Mouse (Mus musculus) testis, postnatal 10 days (tissue): ENCODE data around the gene 1700008O03Rik.
A peak's percentile ranks its signal among the peaks of the same experiment; 100 is the strongest.

Experiments
- DNase-seq: peaks from one replicate; pipeline ENCODE4 v3.0.0; 2021; ENCODE audit warnings: low spot score

Gene 1700008O03Rik

DNA sequence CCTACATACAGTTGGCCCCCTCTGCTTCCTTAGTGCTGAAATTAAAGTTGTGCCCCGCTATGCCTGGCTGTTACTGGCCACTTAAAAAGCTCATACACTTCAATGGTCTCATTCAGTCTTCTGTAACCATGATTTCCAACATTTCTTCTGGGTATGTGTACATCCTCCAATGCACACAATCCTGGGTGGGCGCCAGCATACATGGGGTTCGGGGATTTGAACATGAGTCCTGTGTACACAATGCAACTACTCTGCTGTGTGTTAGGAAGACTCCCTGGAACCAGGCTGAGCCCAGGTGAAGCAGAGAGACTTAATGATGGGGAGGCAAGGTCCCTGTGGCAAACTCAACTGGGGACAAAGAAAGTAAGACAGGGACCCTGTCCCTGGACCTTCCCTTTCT, 9.8 kb downstream of the 1700008O03Rik start:
- DNase-seq = no peak

DNA sequence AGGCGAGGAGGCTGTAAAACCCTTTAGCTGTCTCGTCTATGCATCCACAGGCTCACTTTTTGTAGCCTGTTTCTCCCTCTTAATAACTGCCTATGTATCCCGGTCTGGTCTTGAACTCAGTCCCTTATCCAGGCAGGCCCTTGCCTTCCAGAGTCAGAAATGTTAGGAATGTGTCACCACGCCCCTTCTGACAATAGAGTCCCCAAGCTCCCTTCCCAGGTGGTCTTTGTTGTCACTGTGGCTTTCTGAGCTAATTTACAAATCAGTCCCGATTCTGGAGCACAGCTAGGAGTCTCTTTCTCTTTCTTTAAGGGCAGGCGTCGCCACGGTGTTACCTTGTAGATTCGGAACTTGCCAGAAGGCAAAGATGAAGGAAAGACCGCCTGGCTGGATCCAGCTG, 10.4 kb downstream of the 1700008O03Rik start:
- no peak for DNase-seq

DNA sequence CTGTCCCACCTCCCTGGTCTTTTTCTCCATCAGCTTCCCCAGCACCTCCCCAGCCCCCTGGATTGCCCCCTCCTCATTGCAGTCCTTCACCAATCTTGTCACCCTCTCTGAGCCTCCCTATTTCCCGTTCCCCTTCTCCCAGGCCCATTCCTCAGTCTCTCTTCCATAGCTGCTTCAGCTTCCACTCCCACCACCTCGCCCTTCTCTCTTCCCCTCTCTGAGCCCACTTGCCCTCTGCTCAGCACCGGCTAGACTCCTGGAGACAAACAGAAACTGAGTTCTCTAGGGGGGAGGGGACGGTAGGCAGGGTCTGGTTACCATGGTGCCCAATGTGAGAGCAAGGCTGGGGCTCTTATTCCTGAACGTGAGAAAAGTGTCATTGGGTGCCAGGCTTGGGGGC, 10.9 kb downstream of the 1700008O03Rik start:
- DNase-seq = no peak

DNA sequence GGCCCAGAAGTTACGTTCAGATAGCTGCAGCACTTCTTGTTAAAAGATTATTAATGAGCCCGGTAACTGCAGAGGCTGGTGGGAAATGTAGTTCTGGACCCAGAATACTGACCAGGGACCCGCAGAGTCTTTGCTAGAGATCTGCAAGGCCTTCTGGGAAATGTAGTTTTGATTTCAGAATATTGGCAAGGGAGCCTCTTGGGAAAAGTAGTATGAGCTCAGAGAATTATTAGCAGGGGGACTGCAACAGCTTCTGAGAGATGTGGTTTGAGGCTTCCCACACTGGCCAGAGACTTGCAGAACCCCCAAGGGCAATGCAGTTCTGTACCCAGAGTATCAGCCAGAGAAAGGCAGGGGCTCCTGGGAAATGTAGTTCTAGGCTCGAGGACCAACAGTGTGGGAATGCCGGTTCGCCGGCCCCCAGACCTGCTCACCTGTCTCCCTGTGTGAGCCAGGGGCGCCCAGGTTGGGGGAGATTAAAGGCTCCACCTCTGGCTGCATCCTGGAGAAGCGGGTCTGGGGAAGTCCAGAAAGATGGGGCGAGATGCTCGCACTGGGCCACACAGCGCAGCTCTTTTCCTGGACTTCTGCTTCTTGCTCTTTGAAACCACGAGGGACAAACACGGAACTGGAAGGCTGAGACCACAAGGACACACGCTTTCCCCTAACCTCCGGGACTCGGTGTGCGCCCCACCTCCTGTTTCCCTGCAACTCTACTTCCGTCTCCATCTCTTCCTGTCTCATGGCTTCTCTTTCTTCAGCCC, 11.5 kb downstream of the 1700008O03Rik start:
- peak; percentile 70 for DNase-seq

DNA sequence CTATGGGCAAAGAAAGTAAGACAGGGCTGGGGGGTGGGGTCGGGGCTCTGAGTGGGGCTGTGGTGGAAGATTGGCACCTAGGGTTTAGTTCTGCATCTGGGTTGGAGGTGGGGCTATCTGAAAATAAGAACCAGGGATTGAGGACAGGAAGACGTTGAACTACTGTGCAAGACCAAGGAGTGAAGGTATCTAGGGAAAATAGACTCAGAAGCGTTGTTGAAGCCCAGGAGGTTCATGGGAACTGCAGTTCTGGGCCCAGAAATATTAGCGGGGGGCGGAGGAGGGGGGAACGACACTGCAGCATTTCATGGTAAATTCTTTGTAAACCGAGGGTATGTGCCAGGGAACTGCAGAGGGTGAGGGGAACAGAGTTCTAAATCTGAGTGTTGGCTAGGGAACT, 12.2 kb downstream of the 1700008O03Rik start:
- no peak for DNase-seq

DNA sequence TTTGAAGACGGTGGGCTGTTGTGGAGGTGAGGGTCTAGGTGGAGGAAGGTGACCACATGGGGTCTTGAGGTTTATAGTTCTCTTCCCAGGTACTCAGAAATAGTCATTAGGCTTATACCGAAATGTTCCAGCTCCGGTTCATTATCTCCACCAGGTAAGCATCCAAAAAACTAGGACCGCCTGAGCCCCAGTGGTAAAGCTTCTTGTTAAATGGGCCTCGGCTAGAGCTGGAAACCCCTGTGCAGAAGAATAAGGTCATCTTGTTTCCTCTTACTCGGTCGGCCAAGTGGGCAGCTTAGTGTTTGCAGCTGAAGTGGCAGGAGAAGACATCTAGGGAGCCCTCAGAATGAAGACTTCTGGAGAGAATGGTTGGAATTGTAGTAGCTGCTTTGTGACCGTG, 12.9 kb downstream of the 1700008O03Rik start:
- peak; percentile 33 for DNase-seq

DNA sequence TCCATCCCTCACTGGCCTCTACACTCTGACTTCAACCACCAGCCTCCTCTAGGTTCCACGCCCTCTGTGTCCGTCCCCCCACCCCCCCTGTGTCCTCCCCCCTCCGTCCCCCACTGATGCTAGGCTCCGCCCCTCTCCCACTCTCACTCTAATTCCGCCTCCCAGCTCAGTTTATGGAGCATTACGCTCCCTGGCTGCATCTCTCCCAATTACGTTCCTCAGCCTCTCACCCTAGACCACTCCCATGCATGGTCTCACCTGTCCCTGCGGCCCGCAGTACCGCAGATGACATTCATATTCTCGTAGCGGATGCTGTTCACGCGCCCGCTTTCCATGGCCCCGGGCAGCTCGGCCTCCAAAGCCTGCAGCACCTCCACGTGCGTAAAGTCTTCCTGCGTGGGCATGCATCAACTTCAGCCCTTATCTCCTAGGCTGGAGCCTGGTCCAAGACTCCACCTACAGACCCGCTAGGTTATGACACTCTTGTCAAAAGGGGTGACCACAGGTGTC, 24.8 kb downstream of the 1700008O03Rik start:
- no peak for DNase-seq

DNA sequence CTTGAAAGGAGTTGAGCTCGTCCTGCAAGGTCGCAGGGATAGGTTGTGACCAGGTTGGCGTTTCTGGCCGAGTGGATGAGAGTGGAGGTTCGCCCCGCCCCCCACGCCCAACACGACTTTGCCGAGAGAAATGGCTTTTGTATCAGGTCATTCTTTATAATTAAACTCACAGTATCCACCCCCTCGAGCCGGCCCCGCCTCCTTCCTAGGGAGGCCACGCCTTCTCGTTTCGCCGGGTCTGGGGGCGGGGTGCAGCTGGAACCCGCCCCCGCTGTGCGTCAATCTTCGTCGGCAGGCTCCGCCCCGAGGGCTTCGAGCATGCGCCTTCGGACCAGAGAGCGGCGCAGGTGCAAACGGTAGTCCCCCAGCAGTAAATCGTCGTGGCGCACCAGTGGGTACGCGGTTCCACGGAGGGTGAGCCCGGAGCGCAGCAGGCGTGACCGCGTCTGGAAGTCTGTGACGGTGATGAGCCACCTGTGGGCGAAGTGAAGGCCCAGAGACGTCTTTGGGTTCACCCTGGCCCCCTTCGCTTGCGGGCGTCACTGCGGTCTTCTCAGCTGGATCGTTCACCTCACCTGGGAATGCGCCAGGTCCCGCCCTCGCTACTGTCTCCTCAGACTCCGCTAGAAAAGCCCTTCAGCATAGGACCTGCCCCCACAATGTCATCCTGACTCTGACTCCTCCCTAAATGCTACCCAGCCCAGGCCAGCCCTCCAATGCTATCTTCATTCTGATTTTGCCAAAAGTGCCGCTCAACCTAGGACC, 25.5 kb downstream of the 1700008O03Rik start:
- DNase-seq = peak; percentile 97

DNA sequence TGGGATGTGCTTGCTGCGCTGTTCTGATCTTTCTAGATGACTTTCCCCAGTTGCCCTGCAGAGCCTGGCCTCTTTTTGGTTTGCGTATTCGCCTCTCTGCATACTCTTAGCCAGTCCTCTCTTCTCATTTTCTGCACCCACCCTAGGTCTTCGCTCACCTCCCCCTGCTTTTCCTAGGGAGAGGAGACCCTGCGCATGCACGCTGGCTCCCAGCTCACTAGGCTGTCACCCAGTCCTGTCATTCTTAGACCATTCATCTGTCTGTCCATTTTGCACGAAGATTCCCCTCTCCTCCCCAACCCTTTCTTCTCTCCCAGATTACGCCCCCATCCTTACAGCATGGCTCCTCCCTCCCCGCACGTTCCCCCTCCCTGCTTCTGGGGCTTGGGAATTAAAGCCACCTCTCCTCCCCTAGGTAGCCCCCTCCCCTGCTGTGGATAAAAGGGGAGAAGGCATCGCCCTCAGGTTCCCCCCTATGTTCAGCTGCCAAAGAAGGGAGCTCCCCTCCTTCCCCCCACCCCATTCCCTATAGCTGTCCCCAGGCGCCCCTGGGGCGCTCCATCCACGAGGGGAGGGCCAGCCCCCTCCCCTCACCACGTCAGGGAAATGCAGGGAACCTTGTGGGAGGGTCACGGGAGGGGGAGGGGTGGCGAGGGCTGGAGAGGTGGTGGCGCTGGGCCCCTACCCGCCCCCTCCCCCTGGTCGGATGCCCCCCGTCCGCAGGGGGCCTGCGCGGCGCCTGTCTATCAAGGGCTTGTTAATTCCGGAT, 26.6 kb downstream of the 1700008O03Rik start:
- DNase-seq = peak; percentile 58

DNA sequence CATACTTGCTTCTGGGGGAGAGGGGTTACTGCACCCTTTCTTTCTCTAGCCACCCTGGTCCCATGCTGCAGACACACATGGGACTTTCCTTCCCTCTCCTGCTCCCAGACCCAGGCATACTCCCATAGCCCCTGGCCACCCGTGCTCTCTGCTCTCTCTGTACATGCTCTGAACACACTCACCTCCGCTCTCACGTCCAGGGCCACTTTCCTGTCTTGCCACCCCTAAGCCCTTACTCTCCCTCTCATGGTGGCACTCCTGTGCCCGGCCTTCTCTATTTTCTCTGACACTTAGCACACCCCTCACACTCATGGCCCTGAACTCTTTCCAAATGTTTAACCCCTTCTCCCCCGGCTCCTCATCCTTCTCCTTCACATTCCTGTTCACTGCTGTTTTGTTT, 27.6 kb downstream of the 1700008O03Rik start:
- no peak for DNase-seq

DNA sequence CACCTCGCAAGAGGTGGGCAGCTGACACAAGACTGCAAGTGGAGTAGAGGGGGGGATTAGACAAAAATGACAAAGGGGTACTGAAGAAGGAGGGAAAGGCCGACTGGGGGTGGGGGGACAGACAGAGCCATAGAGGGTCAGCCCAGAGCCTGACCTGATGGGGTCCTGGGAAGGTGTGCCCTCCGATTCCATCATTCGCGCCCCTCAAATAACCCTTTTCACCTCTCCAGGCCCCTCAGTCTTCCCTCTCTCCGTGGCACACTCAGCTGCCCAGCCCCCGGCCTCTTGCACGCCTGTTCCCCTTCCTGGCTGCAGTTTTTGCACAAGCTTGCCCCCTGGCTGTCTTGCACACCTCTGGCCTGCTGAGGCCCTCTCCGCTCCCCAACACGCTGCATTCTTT, 28.1 kb downstream of the 1700008O03Rik start:
- DNase-seq = no peak

DNA sequence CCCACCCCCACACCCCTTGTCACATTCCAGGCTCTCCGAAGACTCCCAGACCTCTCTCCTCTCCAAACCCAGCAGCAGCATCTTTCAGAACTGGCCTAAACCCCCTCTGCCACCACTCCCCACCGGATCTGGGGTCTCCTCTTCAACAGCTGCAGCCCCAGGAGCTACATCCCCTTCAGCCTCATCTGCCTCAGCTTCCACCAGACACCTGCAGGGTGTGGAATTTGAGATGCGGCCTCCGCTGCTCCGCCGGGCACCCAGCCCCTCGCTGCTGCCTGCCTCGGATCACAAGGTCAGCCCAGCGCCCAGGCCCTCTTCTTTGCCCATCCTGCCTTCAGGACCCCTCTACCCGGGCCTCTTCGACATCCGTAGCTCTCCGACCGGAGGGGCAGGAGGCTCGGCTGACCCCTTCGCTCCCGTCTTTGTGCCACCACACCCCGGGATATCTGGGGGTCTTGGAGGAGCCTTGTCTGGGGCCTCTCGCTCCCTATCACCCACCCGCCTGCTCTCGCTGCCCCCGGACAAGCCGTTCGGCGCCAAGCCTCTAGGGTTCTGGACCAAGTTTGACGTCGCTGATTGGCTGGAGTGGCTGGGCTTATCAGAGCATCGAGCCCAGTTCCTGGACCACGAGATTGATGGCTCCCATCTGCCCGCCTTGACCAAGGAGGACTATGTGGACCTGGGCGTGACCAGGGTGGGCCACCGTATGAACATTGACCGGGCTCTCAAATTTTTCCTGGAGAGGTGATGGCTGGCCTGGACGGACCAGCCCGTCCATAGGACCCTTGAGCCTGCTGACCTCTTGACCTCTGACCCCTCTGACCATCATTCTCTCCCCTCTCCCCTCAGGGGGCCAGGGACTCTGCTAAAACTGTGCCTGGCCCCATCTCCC, 28.8 kb downstream of the 1700008O03Rik start:
- no peak for DNase-seq

DNA sequence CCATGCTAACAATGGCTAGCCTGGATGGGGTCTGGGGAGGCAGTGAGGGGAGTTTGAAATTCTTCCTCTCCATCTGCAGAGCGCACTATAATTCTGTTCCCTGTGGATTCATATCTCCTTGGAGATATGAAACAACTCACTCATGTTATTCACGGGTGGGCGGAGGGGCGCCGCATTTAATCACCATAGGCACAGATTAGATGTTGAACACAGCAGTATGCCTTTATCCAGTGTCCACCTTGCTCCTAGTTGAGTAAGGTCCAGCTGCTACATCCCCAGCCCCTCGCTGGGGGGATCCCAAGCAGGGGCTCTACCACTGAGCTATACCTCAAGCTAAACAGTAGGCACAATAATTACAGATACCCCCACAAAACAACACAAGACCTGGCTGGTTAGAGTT, 30.2 kb downstream of the 1700008O03Rik start:
- DNase-seq = no peak

DNA sequence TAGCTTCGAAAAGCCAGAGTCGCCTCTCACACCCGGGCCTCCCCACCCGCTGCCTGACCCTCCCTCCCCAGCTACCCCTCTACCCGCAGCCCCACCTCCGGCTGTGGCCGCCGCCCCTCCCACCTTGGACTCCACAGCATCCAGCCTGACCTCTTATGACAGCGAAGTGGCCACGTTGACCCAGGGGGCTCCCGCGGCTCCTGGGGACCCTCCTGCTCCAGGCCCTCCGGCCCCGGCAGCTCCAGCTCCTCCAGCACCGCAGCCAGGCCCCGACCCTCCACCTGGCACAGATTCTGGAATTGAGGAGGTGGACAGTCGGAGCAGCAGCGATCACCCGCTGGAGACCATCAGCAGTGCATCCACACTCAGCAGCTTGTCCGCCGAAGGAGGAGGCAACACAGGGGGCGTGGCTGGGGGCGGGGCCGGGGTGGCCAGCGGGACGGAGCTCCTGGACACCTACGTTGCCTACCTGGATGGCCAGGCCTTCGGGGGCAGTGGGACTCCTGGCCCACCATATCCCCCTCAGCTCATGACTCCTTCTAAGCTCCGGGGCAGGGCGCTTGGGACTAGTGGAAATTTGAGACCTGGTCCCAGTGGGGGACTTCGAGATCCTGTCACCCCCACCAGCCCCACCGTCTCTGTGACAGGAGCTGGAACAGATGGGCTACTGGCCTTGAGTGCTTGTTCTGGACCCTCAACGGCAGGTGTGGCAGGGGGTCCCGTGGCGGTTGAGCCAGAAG, 31.8 kb downstream of the 1700008O03Rik start:
- DNase-seq = peak; percentile 68

DNA sequence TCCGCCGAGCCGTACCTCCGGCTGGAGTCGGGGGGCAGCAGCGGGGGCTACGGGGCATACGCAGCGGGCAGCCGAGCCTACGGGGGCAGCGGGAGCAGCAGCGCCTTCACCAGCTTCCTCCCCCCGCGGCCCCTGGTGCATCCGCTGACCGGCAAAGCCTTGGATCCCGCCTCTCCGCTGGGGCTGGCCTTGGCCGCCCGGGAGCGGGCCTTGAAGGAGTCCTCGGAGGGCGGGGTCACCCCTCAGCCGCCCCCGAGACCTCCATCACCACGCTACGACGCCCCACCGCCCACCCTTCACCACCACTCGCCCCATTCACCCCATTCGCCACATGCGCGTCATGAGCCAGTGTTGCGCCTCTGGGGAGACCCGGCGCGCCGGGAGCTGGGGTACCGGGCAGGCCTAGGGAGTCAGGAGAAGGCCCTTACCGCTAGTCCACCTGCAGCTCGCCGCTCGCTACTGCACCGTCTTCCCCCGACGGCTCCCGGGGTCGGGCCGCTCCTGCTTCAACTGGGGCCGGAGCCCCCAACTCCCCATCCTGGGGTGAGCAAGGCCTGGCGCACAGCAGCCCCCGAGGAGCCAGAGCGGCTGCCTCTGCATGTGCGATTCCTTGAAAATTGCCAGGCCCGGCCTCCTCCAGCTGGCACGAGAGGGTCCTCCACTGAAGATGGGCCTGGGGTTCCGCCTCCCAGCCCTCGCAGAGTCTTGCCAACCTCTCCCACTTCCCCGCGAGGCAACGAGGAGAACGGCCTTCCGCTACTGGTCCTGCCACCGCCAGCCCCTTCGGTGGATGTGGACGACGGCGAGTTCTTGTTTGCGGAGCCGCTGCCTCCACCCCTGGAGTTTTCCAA, 32.6 kb downstream of the 1700008O03Rik start:
- DNase-seq = no peak

DNA sequence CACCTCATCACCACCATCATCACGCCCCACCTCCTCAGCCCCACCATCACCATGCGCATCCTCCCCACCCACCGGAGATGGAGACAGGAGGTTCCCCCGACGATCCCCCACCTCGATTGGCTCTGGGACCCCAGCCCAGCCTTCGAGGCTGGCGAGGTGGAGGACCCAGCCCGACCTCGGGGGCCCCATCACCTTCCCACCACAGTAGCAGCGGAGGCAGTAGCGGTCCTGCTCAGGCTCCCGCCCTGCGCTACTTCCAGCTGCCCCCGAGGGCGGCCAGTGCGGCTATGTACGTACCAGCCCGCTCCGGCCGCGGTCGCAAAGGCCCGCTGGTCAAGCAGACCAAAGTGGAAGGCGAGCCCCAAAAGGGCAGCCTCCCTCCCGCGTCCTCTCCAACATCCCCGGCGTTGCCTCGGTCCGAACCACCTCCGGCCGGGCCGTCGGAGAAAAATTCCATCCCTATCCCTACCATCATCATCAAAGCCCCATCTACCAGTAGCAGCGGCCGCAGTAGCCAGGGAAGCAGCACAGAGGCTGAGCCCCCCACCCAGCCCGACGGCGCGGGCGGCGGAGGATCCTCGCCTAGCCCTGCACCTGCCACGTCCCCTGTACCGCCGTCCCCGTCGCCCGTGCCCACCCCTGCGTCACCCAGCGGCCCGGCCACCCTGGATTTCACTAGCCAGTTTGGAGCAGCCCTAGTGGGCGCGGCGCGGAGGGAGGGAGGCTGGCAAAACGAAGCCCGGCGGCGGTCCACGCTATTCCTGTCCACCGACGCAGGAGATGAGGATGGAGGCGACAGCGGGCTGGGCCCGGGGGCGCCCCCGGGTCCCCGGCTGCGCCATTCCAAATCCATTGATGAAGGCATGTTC, 33.5 kb downstream of the 1700008O03Rik start:
- DNase-seq = no peak

DNA sequence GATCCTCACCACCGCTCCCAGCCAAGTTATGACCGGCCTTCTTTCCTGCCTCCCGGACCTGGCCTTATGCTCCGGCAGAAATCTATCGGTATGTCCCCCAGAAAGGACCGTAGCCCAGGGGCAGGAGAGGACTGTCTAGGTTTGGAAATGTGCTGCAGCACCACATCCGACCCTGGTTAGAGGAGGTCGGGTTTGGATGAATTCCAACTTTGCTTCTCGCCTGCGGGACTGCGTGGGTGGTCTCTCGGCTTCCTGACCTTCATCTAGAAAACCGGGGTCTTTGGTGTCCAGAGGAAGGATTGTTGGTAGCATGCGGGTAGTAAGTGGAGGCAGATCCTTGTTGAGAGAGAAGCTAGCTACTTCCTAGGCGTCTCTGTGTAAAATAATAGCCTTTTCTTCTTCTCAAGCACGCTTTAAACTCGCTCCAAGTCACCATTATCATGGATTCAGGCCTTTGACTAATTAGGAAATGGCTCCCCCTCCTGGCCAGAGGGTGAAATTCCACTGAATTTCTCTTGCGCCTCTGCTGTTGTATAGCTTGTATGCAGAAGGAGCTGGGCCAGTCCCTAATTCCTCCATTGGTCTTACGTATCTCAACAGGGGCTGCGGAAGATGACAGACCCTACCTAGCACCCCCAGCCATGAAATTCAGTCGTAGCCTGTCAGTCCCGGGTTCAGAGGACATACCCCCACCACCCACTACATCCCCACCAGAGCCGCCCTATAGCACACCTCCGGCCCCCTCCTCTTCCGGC, 34.5 kb downstream of the 1700008O03Rik start:
- DNase-seq = peak; percentile 82

DNA sequence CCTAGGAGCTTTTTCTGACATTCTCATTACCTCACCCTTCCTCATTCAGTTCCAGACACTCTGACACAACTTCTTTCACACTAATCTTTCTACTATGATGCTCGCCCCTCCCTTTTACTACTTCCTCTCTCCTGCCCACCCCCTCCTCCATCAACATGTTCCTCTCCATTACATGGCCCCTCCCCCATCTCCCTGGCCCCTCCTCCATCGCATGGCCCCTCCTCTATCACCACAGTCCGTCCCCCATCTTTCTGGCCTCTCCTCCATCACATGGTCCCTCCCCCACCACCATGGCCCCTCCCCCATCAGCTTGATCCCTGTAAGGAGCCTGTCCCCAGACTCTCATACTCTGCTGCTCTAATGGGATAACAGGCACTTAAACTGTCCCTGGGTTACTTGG, 36.6 kb downstream of the 1700008O03Rik start:
- no peak for DNase-seq
